Mouse (Mus musculus) stomach, postnatal 0 days (tissue): ENCODE measurements around the gene Mbd5.

Experiments used
- CTCF ChIP-seq: IDR thresholded peaks from 2 replicates; pipeline ENCODE4 v1.5.1; 2016; ENCODE audit warnings: antibody characterized with exemption, low read depth, mild to moderate bottlenecking, moderate library complexity
- EP300 ChIP-seq: optimal IDR thresholded peaks from 2 replicates; pipeline ENCODE3; 2016; ENCODE audit warnings: antibody characterized with exemption

- TF ChIP-seq EP300: no peak
- peak; percentile 79 for TF ChIP-seq CTCF
These were observed 409.7 kb downstream of the Mbd5 start for GRCm38 (mm10) chr2:49358839-49359520.
